Mouse (Mus musculus): ENCODE results near the gene Adk.
A peak's percentile ranks its signal among the peaks of the same experiment; 100 is the strongest.

The Adk gene

GRCm38 (mm10) chr14:21100876-21101275 lies 48.5 kb downstream of the Adk start:
- no peak for DNase-seq (ENCODE audit: low read depth, low spot score)

DNA sequence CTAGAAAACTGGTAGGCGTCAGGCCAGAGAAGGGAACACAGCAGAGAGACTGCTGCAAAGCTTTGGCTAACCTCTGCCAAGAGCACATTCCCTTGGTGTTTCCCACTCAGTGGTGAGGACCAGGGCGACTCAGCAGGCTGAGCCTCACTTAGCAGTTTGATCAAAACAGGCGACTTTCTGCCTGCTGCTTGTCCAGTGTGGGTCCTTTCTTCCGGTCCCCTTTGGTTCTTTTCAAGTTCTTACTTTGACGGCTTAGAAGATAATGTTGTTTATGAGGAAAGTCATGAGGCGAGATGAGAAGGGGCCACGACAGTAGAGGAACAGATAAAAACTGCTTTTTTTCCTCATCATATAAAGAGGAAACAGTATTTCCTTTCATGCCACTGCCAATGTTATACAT lies 49.2 kb downstream of the Adk start:
- DNase-seq (ENCODE audit: low read depth, low spot score), result no peak

DNA sequence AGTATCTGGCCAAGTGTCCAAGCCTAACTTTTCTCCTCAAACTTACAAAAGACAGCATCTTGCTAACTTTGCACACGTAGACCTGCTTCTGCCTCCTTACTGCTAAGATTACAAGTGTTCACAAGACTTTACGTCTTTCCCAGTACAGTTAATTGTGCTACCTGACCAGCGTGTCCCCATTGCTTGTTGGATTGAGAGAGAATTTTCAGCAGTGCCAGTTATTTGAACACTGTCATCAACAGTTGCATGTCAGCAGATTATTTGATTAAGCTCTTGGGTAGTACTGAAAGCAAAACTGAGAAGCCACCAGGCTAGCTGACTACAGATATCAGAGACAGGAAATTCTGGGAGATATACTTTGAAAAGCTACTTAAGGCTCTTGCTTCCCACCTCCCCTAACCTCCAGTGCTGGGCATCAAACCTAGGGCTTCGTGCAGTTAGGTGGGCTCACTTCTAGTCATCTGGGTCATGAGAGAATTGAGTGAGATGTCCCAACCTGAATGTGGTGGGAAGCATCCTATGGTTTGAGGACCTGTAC lies 50.4 kb downstream of the Adk start:
- no peak for DNase-seq (ENCODE audit: low read depth, low spot score)

DNA sequence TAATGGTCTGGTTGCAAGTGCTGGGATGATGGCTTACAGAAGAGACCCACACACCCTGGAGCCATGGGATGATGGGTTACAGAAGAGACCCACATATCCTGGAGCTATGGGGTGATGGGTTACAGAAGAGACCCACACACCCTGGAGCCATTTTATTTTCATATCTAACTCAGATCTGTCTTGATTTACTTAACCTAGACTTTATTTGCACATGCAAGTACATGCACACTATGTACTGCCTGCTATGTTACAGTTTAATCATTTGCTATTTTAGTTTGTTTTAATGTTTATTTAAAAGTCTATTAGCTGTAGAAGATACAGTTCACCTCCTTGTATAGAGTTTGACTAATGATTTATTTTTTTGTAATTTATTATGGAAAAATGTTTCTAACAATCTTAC lies 52.7 kb downstream of the Adk start:
- no peak for DNase-seq (ENCODE audit: low read depth, low spot score)

GRCm38 (mm10) chr14:21106582-21106981 lies 54.2 kb downstream of the Adk start:
- no peak for DNase-seq (ENCODE audit: low read depth, low spot score)

DNA sequence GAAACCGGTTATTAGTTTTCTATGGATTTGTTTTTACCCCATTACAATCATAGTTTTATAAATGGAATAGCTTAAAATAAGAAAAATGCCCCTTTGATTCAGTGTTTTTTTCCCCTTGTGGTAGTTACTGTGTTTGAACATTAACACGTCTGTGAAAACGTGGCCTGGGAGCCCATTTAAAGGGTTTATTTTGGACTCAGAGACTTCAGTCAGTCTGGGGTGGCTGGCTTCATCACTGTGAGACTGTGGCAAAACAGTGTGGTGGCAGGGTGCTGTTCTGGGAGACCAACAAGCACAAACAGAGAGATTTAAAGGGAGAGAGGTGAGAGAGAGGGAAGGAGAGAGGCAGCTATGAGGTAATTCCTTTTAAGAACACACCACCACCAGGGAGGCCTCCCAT lies 55.2 kb downstream of the Adk start:
- DNase-seq (ENCODE audit: low read depth, low spot score), result no peak

GRCm38 (mm10) chr14:21110492-21110891 lies 58.1 kb downstream of the Adk start:
- no peak for DNase-seq (ENCODE audit: low read depth, low spot score)

DNA sequence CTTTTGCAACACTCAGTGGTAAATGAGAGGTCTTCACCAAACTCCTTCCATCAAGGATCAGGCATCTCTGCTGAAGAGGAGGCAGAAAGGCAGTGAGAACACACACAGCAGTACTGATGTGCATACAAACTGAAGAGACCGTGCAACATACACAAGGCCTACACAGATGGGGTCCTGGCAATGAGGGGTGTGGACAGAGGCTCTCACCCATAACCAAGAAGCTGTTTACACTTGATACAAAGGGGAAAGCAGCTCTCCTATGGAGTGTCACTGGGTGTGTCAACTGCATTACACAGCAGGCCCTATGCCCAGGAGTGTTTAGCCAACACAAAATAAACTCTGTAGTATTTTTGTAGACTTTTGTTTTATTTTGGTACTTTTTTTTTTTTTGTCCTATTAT lies 59.1 kb downstream of the Adk start:
- DNase-seq (ENCODE audit: low read depth, low spot score), result no peak

DNA sequence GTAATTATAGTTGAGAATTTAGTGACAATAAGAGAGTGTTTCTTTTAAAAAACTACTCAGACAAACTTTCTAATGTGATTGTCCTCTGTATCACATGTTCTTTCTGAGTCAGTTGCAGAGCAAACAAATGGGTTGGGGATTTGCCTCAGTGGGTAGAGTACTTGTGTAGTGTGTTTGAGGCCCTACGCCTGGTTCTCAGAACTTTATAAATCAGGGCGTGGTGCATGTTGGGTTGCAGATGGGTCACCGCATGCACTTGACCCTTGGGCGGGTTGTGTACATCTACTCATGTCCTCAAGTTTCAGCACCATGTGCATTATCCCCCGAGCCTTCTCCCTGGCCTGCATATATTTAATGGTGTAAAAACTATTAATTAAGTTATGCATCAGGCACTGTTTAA lies 59.8 kb downstream of the Adk start:
- DNase-seq (ENCODE audit: low read depth, low spot score), result no peak

DNA sequence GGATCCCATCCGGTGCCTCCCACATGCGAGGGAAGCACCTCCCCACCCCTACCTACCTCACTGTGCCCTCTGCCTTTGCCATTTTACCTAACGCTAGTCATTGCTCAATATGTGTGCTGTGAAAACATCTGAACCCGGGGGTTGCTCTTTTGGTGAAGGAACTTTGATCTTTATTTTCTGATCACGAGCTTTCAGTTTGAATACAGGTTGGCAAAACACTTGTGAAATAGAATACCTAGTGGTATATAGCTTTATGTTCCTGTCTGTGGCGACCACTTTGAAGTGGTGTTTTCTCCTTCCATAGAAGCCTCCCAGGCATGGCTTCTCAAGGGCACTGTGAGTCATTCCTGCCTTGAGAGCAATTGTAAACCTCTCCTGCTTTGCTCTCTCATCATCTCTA lies 60.4 kb downstream of the Adk start:
- DNase-seq (ENCODE audit: low read depth, low spot score), result no peak

GRCm38 (mm10) chr14:21114339-21114738 lies 62.0 kb downstream of the Adk start:
- DNase-seq (ENCODE audit: low read depth, low spot score), result no peak

GRCm38 (mm10) chr14:21115318-21115717 lies 62.9 kb downstream of the Adk start:
- no peak for DNase-seq (ENCODE audit: low read depth, low spot score)

- DNase-seq (ENCODE audit: low read depth, low spot score), result peak; percentile 9
These were observed 63.6 kb downstream of the Adk start for GRCm38 (mm10) chr14:21115888-21116460.

GRCm38 (mm10) chr14:21118095-21118494 lies 65.7 kb downstream of the Adk start:
- no peak for DNase-seq (ENCODE audit: low read depth, low spot score)

- no peak for DNase-seq (ENCODE audit: low read depth, low spot score)
These were observed 67.4 kb downstream of the Adk start for GRCm38 (mm10) chr14:21119653-21120313.

DNA sequence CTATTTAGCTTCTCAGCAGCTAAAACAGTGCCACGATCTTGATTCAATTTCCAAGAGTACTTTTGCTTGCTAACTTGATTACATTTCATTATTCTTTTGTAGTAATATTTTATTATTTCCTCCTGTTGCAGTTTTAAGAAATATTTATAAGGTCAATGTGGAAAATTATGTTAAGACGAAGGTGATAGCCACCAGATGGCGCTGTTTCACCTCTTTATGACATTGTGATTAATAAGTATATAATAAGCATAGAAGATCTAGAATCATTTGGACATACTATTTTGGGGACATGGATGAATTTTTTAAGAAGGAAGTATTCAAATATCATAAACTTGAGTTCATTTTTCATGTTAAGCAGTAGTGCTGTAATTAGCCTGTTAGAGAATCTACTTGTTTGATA lies 68.1 kb downstream of the Adk start:
- peak; percentile 39 for DNase-seq (ENCODE audit: low read depth, low spot score)

GRCm38 (mm10) chr14:21127215-21127614 lies 74.8 kb downstream of the Adk start:
- DNase-seq (ENCODE audit: low read depth, low spot score), result no peak

- peak; percentile 68 for DNase-seq (ENCODE audit: low read depth, low spot score)
These were observed 84.5 kb downstream of the Adk start for GRCm38 (mm10) chr14:21136906-21137305.

DNA sequence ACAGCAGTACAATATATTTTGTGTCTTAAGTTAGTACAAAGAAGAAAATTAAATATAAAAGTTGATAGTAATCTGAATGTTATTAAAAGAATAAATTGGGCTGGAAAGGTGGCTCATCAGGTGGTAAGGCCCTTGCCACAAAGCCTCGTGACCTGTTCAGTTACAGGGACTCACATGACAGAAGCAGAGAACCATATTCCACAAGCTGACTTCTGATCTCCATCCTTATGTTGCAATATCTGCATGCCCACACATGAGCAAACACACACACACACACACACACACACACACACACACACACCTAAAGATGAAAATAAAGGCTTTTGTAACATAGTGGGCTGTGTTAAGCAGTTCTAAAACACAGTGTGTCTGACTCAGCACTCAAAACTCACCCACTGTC lies 90.2 kb downstream of the Adk start:
- DNase-seq (ENCODE audit: low read depth, low spot score), result no peak

DNA sequence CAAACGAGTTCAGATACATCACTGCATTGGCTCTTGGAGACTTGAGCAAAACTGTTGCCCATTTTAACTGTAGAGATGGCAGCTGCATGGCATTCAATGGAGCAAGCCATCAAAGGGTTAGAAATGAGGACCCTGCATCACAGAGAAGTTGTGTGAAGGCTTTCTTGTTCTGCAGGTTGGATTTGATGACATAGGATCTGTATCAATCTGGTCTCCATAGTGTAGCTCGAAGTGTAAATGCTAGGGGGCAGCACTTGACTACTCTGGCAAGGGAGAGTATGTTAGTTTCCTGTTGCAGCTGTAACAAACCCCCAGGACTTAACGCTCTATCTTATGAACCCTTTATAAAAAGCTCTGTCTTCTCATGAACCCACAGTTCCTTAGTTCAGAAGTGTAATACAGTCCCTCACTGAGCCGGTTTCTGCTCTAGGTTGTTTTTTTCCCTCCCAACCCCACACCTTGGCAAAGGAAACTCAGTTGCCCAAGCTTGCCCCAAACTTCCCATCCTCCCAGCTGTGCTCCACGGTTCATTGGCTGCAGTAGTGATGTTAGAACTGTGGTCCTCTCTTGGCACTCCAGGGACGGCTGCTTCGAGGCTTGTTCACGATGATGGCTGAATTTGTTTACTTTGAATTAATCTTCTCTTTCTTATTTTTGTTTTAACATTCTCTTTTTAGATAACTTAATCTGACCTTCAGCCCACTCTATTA lies 91.2 kb downstream of the Adk start:
- DNase-seq (ENCODE audit: low read depth, low spot score), result peak; percentile 27

DNA sequence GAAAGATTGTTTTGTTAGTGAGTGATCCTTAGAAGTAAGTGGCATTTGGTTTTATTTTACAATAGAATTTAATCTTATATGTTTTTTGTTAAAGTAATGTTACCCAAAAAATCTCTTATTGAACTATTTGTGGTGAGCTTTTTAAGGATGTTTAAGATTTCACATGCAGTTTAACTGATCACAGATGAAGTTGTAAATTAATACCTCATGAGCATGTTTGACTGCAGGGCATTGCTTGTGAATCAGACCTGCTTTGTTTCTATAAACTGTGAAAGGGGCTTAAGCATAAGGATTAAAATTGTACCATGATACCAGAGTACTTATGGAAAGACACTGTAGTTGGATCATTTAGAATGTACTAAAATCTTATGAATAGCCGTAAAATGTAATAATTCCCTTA lies 94.8 kb downstream of the Adk start:
- DNase-seq (ENCODE audit: low read depth, low spot score), result no peak

- no peak for DNase-seq (ENCODE audit: low read depth, low spot score)
These were observed 97.9 kb downstream of the Adk start for GRCm38 (mm10) chr14:21150301-21150700.

GRCm38 (mm10) chr14:21152055-21152454 lies 99.7 kb downstream of the Adk start:
- no peak for DNase-seq (ENCODE audit: low read depth, low spot score)

All from embryo, embryonic 11.5 days (tissue).